Mouse (Mus musculus) liver, adult 2 months (tissue): ENCODE results near the gene Hook2.

Source experiments
- CTCF ChIP-seq: fragments of 200-500 bp; IDR thresholded peaks from 2 replicates; pipeline ENCODE4 v1.5.1; 2011; ENCODE audit warnings: low read depth, low read length, control low read depth
- POLR2A ChIP-seq: fragments of 200-500 bp; IDR thresholded peaks from 2 replicates; pipeline ENCODE4 v1.6.1; 2011; ENCODE audit warnings: low read length, control low read depth; ENCODE audit not compliant: insufficient read depth; ENCODE audit errors: extremely low read depth

- TF ChIP-seq POLR2A (no peak), CTCF (no peak)
These were observed 20.1 kb upstream of the Hook2 start for GRCm38 (mm10) chr8:84970135-84970790.
